Comparison of ENCODE assay signal across 12 mouse cellular contexts in genomic region chr5:118722456-118722855, GRCm38 (mm10).
DNase-seq lines count a peak whose midpoint lies in the region.
"Had no signal": no experiment of that assay in that cellular context is flagged by ENCODE, and none has a peak within 500 bp of the region (broad histone marks: within the 10 kb centered on the region; RNA-seq: fewer than 3 reads in every experiment).

No protein-coding gene starts in this region.

- intact Hi-C loops in left cerebral cortex, postnatal 4 days (cut with DNase I), result no loop called here

- peak; percentile 35 for DNase-seq in adrenal gland, adult 8-10 months
- no peak for DNase-seq in adrenal gland, postnatal 25 days
- peak; percentile 64 for DNase-seq in cerebellum, adult 9-10 months
- no peak for DNase-seq in cerebellum, adult 9-11 months
- DNase-seq in left cerebral cortex, postnatal 4 days, result peak; percentile 59
- no peak for DNase-seq in left cerebral cortex, adult 11 months (ENCODE audit: low spot score)
- DNase-seq in cerebellum, postnatal 36 days, result peak; percentile 48 to 58
- DNase-seq in B cell, adult 2 months, result no peak
- DNase-seq: gastrocnemius, postnatal 36 days; heart, adult 11 months; heart, postnatal 36 days; kidney, adult 2 months had no signal

Comparison
In these comparisons a context has a peak if more than half of its experiments do, and no peak if none do; other contexts are left out.
1. DNase-seq: peak in adrenal gland, adult 8-10 months (single experiment), cerebellum, adult 9-10 months (single experiment), left cerebral cortex, postnatal 4 days (single experiment) and cerebellum, postnatal 36 days (2 of 2); none in adrenal gland, postnatal 25 days (single experiment), cerebellum, adult 9-11 months (single experiment), left cerebral cortex, adult 11 months (single experiment) and B cell, adult 2 months (0 of 2).